Mouse (Mus musculus) C2C12 (cell line): ENCODE results near the gene Cxcr6.

ENCODE experiments used
- CTCF ChIP-seq: IDR thresholded peaks from one replicate; pipeline ENCODE4 v1.5.1; 2011; ENCODE audit not compliant: control insufficient read depth, insufficient read depth, insufficient read length
- MAX ChIP-seq: IDR thresholded peaks from one replicate; pipeline ENCODE4 v1.6.1; 2011; ENCODE audit warnings: mild to moderate bottlenecking, control low read depth
- MYOD1 ChIP-seq: IDR thresholded peaks from one replicate; pipeline ENCODE4 v1.6.1; 2011; ENCODE audit warnings: low read depth; ENCODE audit not compliant: control insufficient read depth, insufficient read length

GRCm38 (mm10) chr9:123850705-123851061 is 44.4 kb downstream of the Cxcr6 start:
- TF ChIP-seq MYOD1, result no peak
- no peak for TF ChIP-seq CTCF
- no peak for TF ChIP-seq MAX
